Mouse (Mus musculus) limb, embryonic 11.5 days (tissue): Measurements from ENCODE around the gene Ergic1. TPM values are rescaled to one million over a fixed set of nuclear protein-coding genes. Genes with fewer than 3 reads are reported as not detected.

ENCODE experiments used
- ATAC-seq: fragments of 200-750 bp; cut with Nextera tagmentation; 2 replicates; pipeline ENCODE4 v1.8.0; 2017; ENCODE audit warnings: low read depth; ENCODE audit not compliant: insufficient number of reproducible peaks, low FRiP score, low TSS enrichment
- DNase-seq: peaks from one replicate; pipeline ENCODE4 v3.0.0-alpha.2; 2015; ENCODE audit warnings: low spot score
- H3K27ac ChIP-seq: fragments of 300-500 bp; sonication (generic); replicated peaks from 2 replicates; pipeline ENCODE4 v1.5.1; 2014; ENCODE audit warnings: low read depth, mild to moderate bottlenecking, low read length
- H3K27me3 ChIP-seq: fragments of 300-500 bp; sonication (generic); 2 replicates; pipeline ENCODE4 v1.6.1; 2014; ENCODE audit warnings: mild to moderate bottlenecking, low read length, mixed read lengths; ENCODE audit not compliant: control insufficient read depth, insufficient read depth
- H3K36me3 ChIP-seq: fragments of 300-500 bp; sonication (generic); 2 replicates; pipeline ENCODE4 v1.6.1; 2014; ENCODE audit warnings: mild to moderate bottlenecking, low read length, moderate library complexity, mixed read lengths; ENCODE audit not compliant: control insufficient read depth, insufficient read depth
- H3K4me1 ChIP-seq: fragments of 300-500 bp; sonication (generic); 2 replicates; pipeline ENCODE4 v1.6.1; 2014; ENCODE audit warnings: low read length, mixed read lengths; ENCODE audit not compliant: control insufficient read depth, insufficient read depth
- H3K4me2 ChIP-seq: fragments of 300-500 bp; sonication (generic); 2 replicates; pipeline ENCODE4 v1.6.1; 2014; ENCODE audit warnings: low read depth, mild to moderate bottlenecking, moderate library complexity; ENCODE audit not compliant: severe bottlenecking
- H3K4me3 ChIP-seq: fragments of 300-500 bp; sonication (generic); 2 replicates; pipeline ENCODE4 v1.5.1; 2014; ENCODE audit warnings: low read depth, low read length
- H3K9ac ChIP-seq: fragments of 300-500 bp; sonication (generic); 2 replicates; pipeline ENCODE4 v1.6.1; 2014; ENCODE audit warnings: mild to moderate bottlenecking, low read length
- H3K9me3 ChIP-seq: fragments of 300-500 bp; sonication (generic); 2 replicates; pipeline ENCODE4 v1.6.1; 2016; ENCODE audit warnings: low read length; ENCODE audit not compliant: control insufficient read depth
- WGBS: fragments of 180-500 bp; shearing (Covaris S2); extraction: QIAGEN DNeasy Blood & Tissue Kit; methylation state at CpG from one replicate; pipeline ENCODE4 v1.1.7; 2014; 5-methylcytosine and 5-hydroxymethylcytosine counted together
- polyA plus RNA-seq: library from polyadenylated mRNA; unstranded; fragments of >200 nt; fragmentation: Nextera tagmentation; extraction: Ambion mirVana; gene quantifications from 2 replicates; pipeline ENCODE4 v1.2.1, GENCODE M21; 2014

Gene Ergic1
- polyA plus RNA-seq, 1 experiment from 2014 or later, result 143 TPM

GRCm38 (mm10) chr17:26594171-26594570, 32.9 kb downstream of the Ergic1 start:
- Histone ChIP-seq H3K4me1 (0 out of 2 replicates have a peak, but pooled peaks cover 3% of the 10 kb centered on the region), H3K9ac (no peak overlapping the region), H3K27me3 (no peaks in the 10 kb centered on the region), H3K27ac (no peak overlapping the region), H3K4me3 (no peak overlapping the region), H3K4me2 (no peak overlapping the region), H3K36me3 (no peaks in the 10 kb centered on the region; the same call in 1 of the 2 replicates), H3K9me3 (no peaks in the 10 kb centered on the region)
- no peak for ATAC-seq
- DNase-seq, result no peak
- WGBS, result 86% methylated on average over 7 of the region's 7 CpGs

GRCm38 (mm10) chr17:26594958-26595357, 33.7 kb downstream of the Ergic1 start:
- no peaks in the 10 kb centered on the region for H3K9me3 ChIP-seq
- no peak overlapping the region for H3K9ac ChIP-seq
- no peak overlapping the region for H3K4me3 ChIP-seq
- ATAC-seq (no peak), DNase-seq (no peak)
- 0 out of 2 replicates have a peak, but pooled peaks cover 3% of the 10 kb centered on the region for H3K4me1 ChIP-seq
- no peak overlapping the region for H3K27ac ChIP-seq
- 90% methylated on average over 7 of the region's 7 CpGs for WGBS
- H3K27me3 ChIP-seq, result no peaks in the 10 kb centered on the region
- H3K36me3 ChIP-seq, result no peaks in the 10 kb centered on the region; the same call in 1 of the 2 replicates
- H3K4me2 ChIP-seq, result no peak overlapping the region

- Histone ChIP-seq H3K27ac (no peak overlapping the region), H3K27me3 (no peaks in the 10 kb centered on the region), H3K9me3 (no peaks in the 10 kb centered on the region), H3K4me2 (no peak overlapping the region), H3K4me3 (no peak overlapping the region), H3K9ac (no peak overlapping the region), H3K36me3 (no peaks in the 10 kb centered on the region; the same call in 1 of the 2 replicates), H3K4me1 (0 out of 2 replicates have a peak, but pooled peaks cover 3% of the 10 kb centered on the region)
- WGBS, result 69% methylated on average over 7 of the region's 7 CpGs
- ATAC-seq (no peak), DNase-seq (no peak)
These were observed 34.3 kb downstream of the Ergic1 start for GRCm38 (mm10) chr17:26595448-26596167.

GRCm38 (mm10) chr17:26596168-26596658, 34.9 kb downstream of the Ergic1 start:
- Histone ChIP-seq H3K9ac (no peak overlapping the region), H3K4me1 (0 out of 2 replicates have a peak, but pooled peaks cover 3% of the 10 kb centered on the region), H3K27me3 (no peaks in the 10 kb centered on the region), H3K4me2 (no peak overlapping the region), H3K36me3 (no peaks in the 10 kb centered on the region; the same call in 1 of the 2 replicates), H3K27ac (no peak overlapping the region), H3K4me3 (no peak overlapping the region), H3K9me3 (no peaks in the 10 kb centered on the region)
- no peak for ATAC-seq
- WGBS, result 70% methylated on average over 7 of the region's 7 CpGs
- DNase-seq, result no peak

- H3K27ac ChIP-seq, result no peak overlapping the region
- H3K4me2 ChIP-seq, result no peak overlapping the region
- DNase-seq (no peak), ATAC-seq (no peak)
- H3K27me3 ChIP-seq, result no peaks in the 10 kb centered on the region
- no peaks in the 10 kb centered on the region; the same call in 1 of the 2 replicates for H3K36me3 ChIP-seq
- H3K9ac ChIP-seq, result no peak overlapping the region
- H3K4me3 ChIP-seq, result no peak overlapping the region
- 0 out of 2 replicates have a peak, but pooled peaks cover 3% of the 10 kb centered on the region for H3K4me1 ChIP-seq
- 82% methylated on average over 6 of the region's 6 CpGs for WGBS
- H3K9me3 ChIP-seq, result no peaks in the 10 kb centered on the region
These were observed 35.7 kb downstream of the Ergic1 start for GRCm38 (mm10) chr17:26596856-26597481.

- H3K4me2 ChIP-seq, result no peak overlapping the region
- DNase-seq, result no peak
- H3K9ac ChIP-seq, result no peak overlapping the region
- H3K9me3 ChIP-seq, result no peaks in the 10 kb centered on the region
- H3K4me3 ChIP-seq, result no peak overlapping the region
- H3K27ac ChIP-seq, result no peak overlapping the region
- H3K27me3 ChIP-seq, result no peaks in the 10 kb centered on the region
- 0 out of 2 replicates have a peak, but pooled peaks cover 3% of the 10 kb centered on the region for H3K4me1 ChIP-seq
- H3K36me3 ChIP-seq, result no peaks in the 10 kb centered on the region; the same call in 1 of the 2 replicates
- ATAC-seq, result no peak
- WGBS, result 94% methylated on average over 5 of the region's 5 CpGs
These were observed 37.6 kb downstream of the Ergic1 start for GRCm38 (mm10) chr17:26598845-26599244.

GRCm38 (mm10) chr17:26600913-26601447, 39.7 kb downstream of the Ergic1 start:
- Histone ChIP-seq H3K9ac (no peak overlapping the region), H3K36me3 (no peaks in the 10 kb centered on the region), H3K27ac (no peak overlapping the region), H3K27me3 (no peaks in the 10 kb centered on the region), H3K4me1 (no peaks in the 10 kb centered on the region), H3K9me3 (no peaks in the 10 kb centered on the region), H3K4me3 (no peak overlapping the region), H3K4me2 (no peak overlapping the region)
- no peak for ATAC-seq
- DNase-seq, result no peak
- 64% methylated on average over 17 of the region's 17 CpGs for WGBS

GRCm38 (mm10) chr17:26601514-26601913, 40.2 kb downstream of the Ergic1 start:
- Histone ChIP-seq H3K36me3 (no peaks in the 10 kb centered on the region), H3K9ac (no peak overlapping the region), H3K4me2 (no peak overlapping the region), H3K27ac (no peak overlapping the region), H3K4me3 (no peak overlapping the region), H3K9me3 (no peaks in the 10 kb centered on the region), H3K4me1 (no peaks in the 10 kb centered on the region), H3K27me3 (no peaks in the 10 kb centered on the region)
- ATAC-seq (no peak), DNase-seq (no peak)
- 79% methylated on average over 6 of the region's 6 CpGs for WGBS
